Mouse (Mus musculus) adrenal gland, adult 18-20 months (tissue): ENCODE results near the gene Gbp6. TPM values are rescaled to one million over a fixed set of nuclear protein-coding genes. Genes with fewer than 3 reads are reported as not detected.

Source experiments
- total RNA-seq, 2 experiments: library from RNA; stranded (reverse); gene quantifications; 1 replicate in 1 of 2; 2 replicates in 1 of 2; pipeline ENCODE4 v1.2.3; 2021

Gene Gbp6
- total RNA-seq, 2 experiments from 2014 or later: 13.7 to 16.1 TPM

Other genes with a start within 250 kb of the Gbp6 start
- 1 to 10 TPM; 7.3 to 8.7 TPM for gene Gbp9, start 154.2 kb downstream of the Gbp6 start, total RNA-seq
- gene Gbp8, start 154.2 kb downstream of the Gbp6 start, total RNA-seq: 1 to 10 TPM in 1 of 2 experiments, under 1 TPM in 1; 0.43 to 1.4 TPM
- 10 to 100 TPM in 1 of 2 experiments, 1 to 10 TPM in 1; 6.0 to 10.9 TPM for gene Gbp4, start 154.1 kb downstream of the Gbp6 start, total RNA-seq
- 1 to 10 TPM; 1.3 TPM for gene Gbp10, start 54.2 kb downstream of the Gbp6 start, total RNA-seq
- 1 to 10 TPM in 1 of 2 experiments, not detected in 1; 1.2 TPM for gene Gm43302, start within 50 bp of the Gbp6 start, total RNA-seq
- gene Lrrc8b, start 122.1 kb upstream of the Gbp6 start, total RNA-seq: 100 to 1,000 TPM in 1 of 2 experiments, 10 to 100 TPM in 1; 60.4 to 113 TPM
- gene Lrrc8c, start 225.7 kb upstream of the Gbp6 start, total RNA-seq: 10 to 100 TPM; 19.2 to 21.3 TPM